Mouse (Mus musculus) E14TG2a.4 (cell line): ENCODE data around the gene Gsdma.

ENCODE experiments used
- H3K27me3 ChIP-seq: 2 replicates; pipeline ENCODE4 v1.6.1; 2014; ENCODE audit warnings: low read length, control low read depth; ENCODE audit not compliant: insufficient read depth
- H3K36me3 ChIP-seq: 2 replicates; pipeline ENCODE4 v1.6.1; 2014; ENCODE audit warnings: low read length, control low read depth; ENCODE audit not compliant: insufficient read depth
- H3K4me1 ChIP-seq: replicated peaks from 2 replicates; pipeline ENCODE4 v1.6.1; 2014; ENCODE audit warnings: low read depth, low read length, control low read depth
- H3K4me3 ChIP-seq: replicated peaks from 2 replicates; pipeline ENCODE4 v1.5.1; 2014; ENCODE audit warnings: mild to moderate bottlenecking, low read length
- H3K9me3 ChIP-seq: 2 replicates; pipeline ENCODE4 v1.6.1; 2014; ENCODE audit warnings: low read length, control low read depth
- CTCF ChIP-seq: conservative IDR thresholded peaks from 2 replicates; pipeline ENCODE4 v1.5.1; 2014; ENCODE audit warnings: low read length
- NANOG ChIP-seq: IDR thresholded peaks from 2 replicates; pipeline ENCODE4 v1.6.1; 2014; ENCODE audit warnings: borderline replicate concordance, low read length, mixed read lengths
- POU5F1 ChIP-seq: IDR thresholded peaks from 2 replicates; pipeline ENCODE4 v1.6.1; 2014; ENCODE audit warnings: low read length, borderline replicate concordance

Gene Gsdma

GRCm38 (mm10) chr11:98685642-98686041 lies 21.5 kb downstream of the Gsdma start:
- Histone ChIP-seq H3K27me3 (no peaks in the 10 kb centered on the region), H3K9me3 (no peaks in the 10 kb centered on the region), H3K36me3 (peaks cover 60% of the 10 kb centered on the region), H3K4me3 (no peak overlapping the region), H3K4me1 (peaks cover 67% of the 10 kb centered on the region)
- TF ChIP-seq NANOG (no peak), CTCF (no peak), POU5F1 (no peak)

- Histone ChIP-seq H3K27me3 (no peaks in the 10 kb centered on the region), H3K36me3 (peaks cover 73% of the 10 kb centered on the region)
- TF ChIP-seq CTCF (no peak), NANOG (no peak), POU5F1 (no peak)
These were observed 22.8 kb downstream of the Gsdma start for GRCm38 (mm10) chr11:98686976-98687375.

GRCm38 (mm10) chr11:98688009-98688408 lies 23.9 kb downstream of the Gsdma start:
- peaks cover 83% of the 10 kb centered on the region for H3K36me3 ChIP-seq
- H3K4me1 ChIP-seq = peaks cover 74% of the 10 kb centered on the region
- no peak overlapping the region; the same call in 1 of the 2 replicates for H3K4me3 ChIP-seq
- no peaks in the 10 kb centered on the region for H3K9me3 ChIP-seq
- no peak for TF ChIP-seq CTCF
- no peak for TF ChIP-seq NANOG
- TF ChIP-seq POU5F1 = no peak
- H3K27me3 ChIP-seq = no peaks in the 10 kb centered on the region

More at GRCm38 (mm10) chr11:98686976-98687375, 22.8 kb downstream of the Gsdma start:
- Histone ChIP-seq H3K4me1 (peaks cover 64% of the 10 kb centered on the region), H3K9me3 (no peaks in the 10 kb centered on the region), H3K4me3 (no peak overlapping the region)

- Histone ChIP-seq H3K9me3 (no peaks in the 10 kb centered on the region), H3K4me3 (peak overlapping the region; percentile 17; the same call in 1 of the 2 replicates), H3K4me1 (peaks cover 70% of the 10 kb centered on the region), H3K36me3 (peaks cover 88% of the 10 kb centered on the region), H3K27me3 (no peaks in the 10 kb centered on the region)
- TF ChIP-seq NANOG = no peak
These were observed 29.1 kb downstream of the Gsdma start for GRCm38 (mm10) chr11:98693201-98693600.

GRCm38 (mm10) chr11:98693746-98694145 lies 29.6 kb downstream of the Gsdma start:
- 0 out of 2 replicates have a peak overlapping the region, but pooled peaks have one; percentile 17 for H3K4me3 ChIP-seq
- H3K27me3 ChIP-seq = no peaks in the 10 kb centered on the region
- no peaks in the 10 kb centered on the region for H3K9me3 ChIP-seq
- peaks cover 67% of the 10 kb centered on the region for H3K4me1 ChIP-seq
- TF ChIP-seq NANOG (no peak), POU5F1 (no peak), CTCF (no peak)
- peaks cover 85% of the 10 kb centered on the region for H3K36me3 ChIP-seq

GRCm38 (mm10) chr11:98694301-98694700 lies 30.1 kb downstream of the Gsdma start:
- Histone ChIP-seq H3K4me3 (no peak overlapping the region), H3K27me3 (no peaks in the 10 kb centered on the region), H3K4me1 (peaks cover 67% of the 10 kb centered on the region), H3K9me3 (no peaks in the 10 kb centered on the region), H3K36me3 (peaks cover 81% of the 10 kb centered on the region)
- no peak for TF ChIP-seq NANOG
- no peak for TF ChIP-seq POU5F1
- TF ChIP-seq CTCF = no peak

- no peaks in the 10 kb centered on the region for H3K9me3 ChIP-seq
- H3K4me1 ChIP-seq = peaks cover 68% of the 10 kb centered on the region
- TF ChIP-seq CTCF (no peak), NANOG (no peak), POU5F1 (no peak)
- no peak overlapping the region for H3K4me3 ChIP-seq
- peaks cover 70% of the 10 kb centered on the region for H3K36me3 ChIP-seq
- no peaks in the 10 kb centered on the region for H3K27me3 ChIP-seq
These were observed 31.3 kb downstream of the Gsdma start for GRCm38 (mm10) chr11:98695408-98695807.

GRCm38 (mm10) chr11:98696454-98697216 lies 32.5 kb downstream of the Gsdma start:
- Histone ChIP-seq H3K36me3 (peaks cover 58% of the 10 kb centered on the region), H3K4me3 (no peak overlapping the region), H3K4me1 (peaks cover 73% of the 10 kb centered on the region), H3K27me3 (peaks cover 12% of the 10 kb centered on the region), H3K9me3 (no peaks in the 10 kb centered on the region)
- no peak for TF ChIP-seq POU5F1
- TF ChIP-seq CTCF = no peak
- no peak for TF ChIP-seq NANOG

GRCm38 (mm10) chr11:98697225-98697624 lies 33.1 kb downstream of the Gsdma start:
- peaks cover 52% of the 10 kb centered on the region for H3K36me3 ChIP-seq
- H3K27me3 ChIP-seq = peaks cover 15% of the 10 kb centered on the region
- no peaks in the 10 kb centered on the region for H3K9me3 ChIP-seq
- no peak overlapping the region for H3K4me3 ChIP-seq
- H3K4me1 ChIP-seq = peaks cover 68% of the 10 kb centered on the region
- TF ChIP-seq NANOG (no peak), POU5F1 (no peak), CTCF (no peak)
